Mouse (Mus musculus): ENCODE measurements around the gene Slc29a2. TPM values are rescaled to one million over a fixed set of nuclear protein-coding genes. Genes with fewer than 3 reads are reported as not detected.

The Slc29a2 gene
- polyA plus RNA-seq, 1 experiment from 2014 or later: 8.6 TPM

DNA sequence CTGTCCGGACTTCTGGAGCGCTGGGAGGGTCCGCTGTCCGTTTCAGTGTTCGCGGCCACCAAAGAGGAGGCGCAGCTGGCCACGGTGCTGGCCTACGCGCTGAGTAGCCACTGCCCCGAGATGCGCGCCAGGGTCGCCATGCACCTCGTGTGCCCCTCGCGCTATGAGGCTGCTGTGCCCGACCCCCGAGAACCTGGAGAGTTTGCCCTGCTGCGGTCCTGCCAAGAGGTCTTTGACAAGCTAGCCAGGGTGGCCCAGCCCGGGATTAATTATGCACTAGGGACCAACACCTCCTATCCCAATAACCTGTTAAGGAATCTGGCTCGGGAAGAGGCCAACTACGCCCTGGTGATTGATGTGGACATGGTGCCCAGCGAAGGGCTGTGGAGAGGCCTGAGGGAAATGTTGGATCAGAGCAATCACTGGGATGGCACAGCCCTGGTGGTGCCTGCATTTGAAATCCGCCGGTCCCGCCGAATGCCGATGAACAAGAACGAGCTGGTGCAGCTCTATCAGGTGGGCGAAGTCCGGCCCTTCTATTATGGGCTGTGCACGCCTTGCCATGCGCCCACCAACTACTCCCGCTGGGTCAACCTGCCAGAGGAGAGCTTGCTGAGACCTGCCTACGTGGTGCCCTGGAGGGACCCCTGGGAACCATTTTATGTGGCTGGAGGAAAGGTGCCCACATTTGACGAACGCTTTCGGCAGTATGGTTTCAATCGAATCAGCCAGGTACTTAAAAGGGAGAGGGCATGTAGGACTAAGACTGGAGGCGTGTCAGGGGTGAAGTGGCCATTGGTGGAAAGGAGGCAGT lies 15.8 kb downstream of the Slc29a2 start:
- 15% methylated on average over 41 of the region's 41 CpGs for WGBS
- no peak for DNase-seq (ENCODE audit: low spot score)

DNA sequence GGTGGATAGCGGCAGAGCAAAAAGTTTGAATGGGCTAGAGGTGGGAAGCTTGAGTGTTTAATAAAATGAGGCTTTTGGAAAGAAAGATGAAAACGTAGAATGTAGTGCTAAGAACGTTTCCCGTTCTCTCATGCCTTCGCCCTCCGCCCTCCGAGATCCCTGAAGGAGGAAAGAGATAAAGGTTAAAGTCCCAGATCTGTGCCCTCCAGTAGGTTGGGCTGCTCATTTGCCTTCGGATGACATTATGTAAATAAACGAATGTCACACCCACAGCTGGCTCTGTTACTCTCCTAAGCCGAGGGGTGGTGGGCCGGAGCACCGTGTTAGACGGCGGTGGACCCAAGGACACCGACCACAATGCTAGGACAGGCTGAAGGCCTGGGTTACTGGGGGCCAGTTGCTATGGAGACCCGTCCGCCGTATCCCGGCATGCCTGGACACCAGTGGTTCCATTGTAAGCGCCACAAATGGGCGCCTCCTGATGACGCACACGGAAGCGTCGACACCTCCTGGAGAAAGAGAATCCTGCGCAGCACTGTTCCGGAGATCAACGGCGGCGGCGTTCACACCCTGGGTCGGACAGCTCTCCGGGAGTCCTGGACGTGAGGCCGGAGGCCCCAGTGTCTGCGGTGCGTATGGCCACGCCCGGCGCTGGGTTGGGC lies 17.3 kb downstream of the Slc29a2 start, which contains the start of gene Brms1:
Gene Brms1, plus strand, starts transcription at position 493 of the 662 bp plus-strand sequence.
- 8% methylated on average over 40 of the region's 40 CpGs for whole genome bisulfite sequencing
- peak within 1 kb of the TSS; percentile 95 for H3K4me3 ChIP-seq
- peak; percentile 96 for DNase-seq (ENCODE audit: low spot score)

More for the DNA sequence above, 15.8 kb downstream of the Slc29a2 start:
- peaks cover 9% of the 10 kb centered on the region for H3K27me3 ChIP-seq (ENCODE audit: low read depth, poor library complexity, severe bottlenecking)
- peak overlapping the region; percentile 95 for H3K4me3 ChIP-seq
- H3K36me3 ChIP-seq: peaks cover 19% of the 10 kb centered on the region
- peaks cover 49% of the 10 kb centered on the region for H3K4me1 ChIP-seq
- H3K9me3 ChIP-seq (replicated peaks): no peaks in the 10 kb centered on the region
- H3K27ac ChIP-seq (replicated peaks): peak overlapping the region; percentile 92

DNA sequence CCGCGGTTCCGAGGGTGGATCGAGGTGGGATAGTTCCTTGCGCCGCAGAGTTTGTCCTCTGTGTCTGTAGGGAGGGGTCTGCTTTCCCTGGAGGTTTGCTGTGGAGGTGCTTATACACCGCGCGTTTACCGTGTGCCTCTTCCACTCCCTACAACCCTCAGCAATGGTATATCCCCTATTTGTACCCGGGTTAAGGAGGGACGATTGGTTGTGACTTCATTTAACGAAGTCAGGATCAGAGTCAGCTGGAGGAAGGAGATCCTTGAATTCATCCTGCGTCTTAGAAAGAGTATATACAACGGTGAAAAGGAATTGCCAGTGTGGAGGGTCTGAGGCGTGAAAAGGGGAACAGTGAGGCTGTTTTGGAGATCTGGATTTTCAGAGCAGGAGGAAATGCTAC lies 17.9 kb downstream of the Slc29a2 start:
- Histone ChIP-seq H3K9me3 (replicated peaks) (no peaks in the 10 kb centered on the region), H3K4me3 (peak overlapping the region; percentile 95), H3K36me3 (peaks cover 38% of the 10 kb centered on the region), H3K27ac (replicated peaks) (peak overlapping the region; percentile 83), H3K4me1 (peaks cover 49% of the 10 kb centered on the region), H3K27me3 (ENCODE audit: low read depth, poor library complexity, severe bottlenecking) (peaks cover 9% of the 10 kb centered on the region)
- DNase-seq (ENCODE audit: low spot score): no peak
- WGBS: 3% methylated on average over 16 of the region's 16 CpGs

More for the DNA sequence above, 17.3 kb downstream of the Slc29a2 start, which contains the start of gene Brms1:
- Histone ChIP-seq H3K36me3 (peaks cover 32% of the 10 kb centered on the region), H3K27ac (replicated peaks) (peak within 1 kb of the TSS; percentile 83), H3K27me3 (ENCODE audit: low read depth, poor library complexity, severe bottlenecking) (peaks cover 9% of the 10 kb centered on the region), H3K4me1 (peaks cover 49% of the 10 kb centered on the region), H3K9me3 (replicated peaks) (no peaks in the 10 kb centered on the region)

DNA sequence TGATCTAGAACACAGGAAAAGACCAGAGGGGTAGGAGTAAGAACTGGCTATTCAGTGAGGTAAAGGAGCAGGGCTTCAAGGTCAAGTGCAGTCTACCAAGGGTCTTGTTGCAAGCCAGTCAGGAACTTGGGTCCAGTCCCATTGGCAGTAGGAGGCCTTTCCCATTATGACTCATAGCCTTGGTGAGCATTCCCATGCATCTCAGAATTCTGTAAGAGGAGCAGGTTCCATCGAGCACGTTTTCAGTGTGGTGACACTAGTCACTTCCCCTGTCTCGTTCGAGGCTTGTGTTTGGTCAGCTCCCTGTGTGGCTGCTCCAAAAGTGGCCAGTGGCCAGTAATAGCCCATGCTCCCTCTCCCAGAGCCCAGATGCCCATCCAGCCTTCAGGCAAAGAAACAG lies 21.9 kb downstream of the Slc29a2 start:
- H3K9me3 ChIP-seq (replicated peaks): no peaks in the 10 kb centered on the region
- H3K4me3 ChIP-seq: no peak overlapping the region
- no peak overlapping the region for H3K27ac ChIP-seq (replicated peaks)
- H3K27me3 ChIP-seq (ENCODE audit: low read depth, poor library complexity, severe bottlenecking): peaks cover 6% of the 10 kb centered on the region
- WGBS: 84% methylated on average over 4 of the region's 4 CpGs
- H3K36me3 ChIP-seq: peaks cover 68% of the 10 kb centered on the region
- no peak for DNase-seq (ENCODE audit: low spot score)
- H3K4me1 ChIP-seq: peaks cover 46% of the 10 kb centered on the region

DNA sequence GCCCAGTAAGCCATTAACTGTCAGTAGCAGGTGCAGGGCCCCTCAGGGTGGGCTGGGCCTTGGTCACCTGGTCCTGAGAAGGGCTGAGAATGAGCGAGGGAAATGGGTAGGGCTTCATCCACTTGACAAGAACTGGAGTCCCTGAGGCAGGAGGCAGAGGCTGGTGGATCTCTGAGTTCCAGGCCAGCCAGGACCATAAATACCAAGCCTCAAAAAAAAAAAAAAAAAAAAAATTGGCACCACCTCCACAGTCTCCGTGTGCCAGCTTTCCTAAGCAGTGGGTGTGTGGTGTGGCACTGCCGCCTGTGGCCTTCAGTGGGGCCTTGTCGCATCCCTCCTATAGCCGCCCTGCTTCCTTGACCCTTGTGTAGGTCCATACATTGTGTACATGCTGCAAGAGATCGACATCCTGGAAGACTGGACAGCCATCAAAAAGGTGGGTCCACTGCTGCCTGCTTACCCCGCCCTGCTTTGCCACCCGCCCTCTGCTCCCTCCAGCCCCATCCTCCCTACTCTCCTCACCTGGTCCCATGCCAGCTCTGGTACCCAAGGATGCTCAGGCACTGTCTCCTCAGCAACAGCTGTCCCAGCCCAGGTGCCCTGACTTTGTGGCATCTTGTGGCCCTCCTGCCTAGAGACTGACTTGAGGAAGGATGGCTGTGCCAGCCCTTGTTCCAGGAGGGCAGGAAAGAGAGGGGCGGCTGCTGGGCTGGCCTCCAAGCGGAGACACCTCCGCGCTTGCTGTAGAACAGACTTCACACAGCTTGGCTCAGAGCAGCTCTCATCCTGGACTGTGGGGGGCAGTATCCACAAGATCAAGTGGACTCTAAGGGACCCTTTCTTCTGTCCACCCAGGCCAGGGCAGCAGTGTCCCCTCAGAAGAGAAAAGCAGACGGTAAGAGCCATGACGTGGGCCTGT lies 24.7 kb downstream of the Slc29a2 start:
- no peak overlapping the region for H3K4me3 ChIP-seq
- peaks cover 49% of the 10 kb centered on the region for H3K4me1 ChIP-seq
- no peak for DNase-seq (ENCODE audit: low spot score)
- H3K27me3 ChIP-seq (ENCODE audit: low read depth, poor library complexity, severe bottlenecking): peaks cover 35% of the 10 kb centered on the region
- 82% methylated on average over 14 of the region's 14 CpGs for WGBS
- 0 out of 2 replicates have a peak overlapping the region, but pooled peaks have one; percentile 3 for H3K27ac ChIP-seq (replicated peaks)
- peaks cover 58% of the 10 kb centered on the region for H3K36me3 ChIP-seq
- H3K9me3 ChIP-seq (replicated peaks): no peaks in the 10 kb centered on the region

DNA sequence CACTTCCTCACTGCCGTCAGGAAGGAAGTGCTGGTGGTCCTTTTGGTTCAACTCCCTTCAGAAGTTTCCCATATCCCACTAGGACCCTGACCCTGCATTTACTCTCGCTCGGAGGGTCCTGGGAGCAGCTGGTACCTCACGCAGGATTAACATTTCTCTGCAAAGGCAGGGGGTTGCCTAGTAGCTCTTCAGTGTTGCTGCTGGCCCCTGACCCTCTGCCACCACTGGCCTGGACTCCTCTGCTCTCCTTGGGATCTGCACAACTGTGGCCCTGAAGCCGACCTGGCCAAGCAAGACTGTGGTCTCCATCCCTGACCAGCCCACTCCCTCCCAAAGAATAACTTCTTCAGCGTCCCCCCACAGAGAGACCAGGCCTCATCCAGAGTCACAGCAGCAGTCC lies 25.7 kb downstream of the Slc29a2 start:
- H3K36me3 ChIP-seq: peaks cover 50% of the 10 kb centered on the region
- no peak for DNase-seq (ENCODE audit: low spot score)
- WGBS: 46% methylated on average over 6 of the region's 6 CpGs
- no peak overlapping the region; the same call in 1 of the 2 replicates for H3K27ac ChIP-seq (replicated peaks)
- no peaks in the 10 kb centered on the region for H3K9me3 ChIP-seq (replicated peaks)
- peaks cover 43% of the 10 kb centered on the region for H3K27me3 ChIP-seq (ENCODE audit: low read depth, poor library complexity, severe bottlenecking)
- H3K4me3 ChIP-seq: 0 out of 2 replicates have a peak overlapping the region, but pooled peaks have one; percentile 18
- H3K4me1 ChIP-seq: peaks cover 49% of the 10 kb centered on the region

DNA sequence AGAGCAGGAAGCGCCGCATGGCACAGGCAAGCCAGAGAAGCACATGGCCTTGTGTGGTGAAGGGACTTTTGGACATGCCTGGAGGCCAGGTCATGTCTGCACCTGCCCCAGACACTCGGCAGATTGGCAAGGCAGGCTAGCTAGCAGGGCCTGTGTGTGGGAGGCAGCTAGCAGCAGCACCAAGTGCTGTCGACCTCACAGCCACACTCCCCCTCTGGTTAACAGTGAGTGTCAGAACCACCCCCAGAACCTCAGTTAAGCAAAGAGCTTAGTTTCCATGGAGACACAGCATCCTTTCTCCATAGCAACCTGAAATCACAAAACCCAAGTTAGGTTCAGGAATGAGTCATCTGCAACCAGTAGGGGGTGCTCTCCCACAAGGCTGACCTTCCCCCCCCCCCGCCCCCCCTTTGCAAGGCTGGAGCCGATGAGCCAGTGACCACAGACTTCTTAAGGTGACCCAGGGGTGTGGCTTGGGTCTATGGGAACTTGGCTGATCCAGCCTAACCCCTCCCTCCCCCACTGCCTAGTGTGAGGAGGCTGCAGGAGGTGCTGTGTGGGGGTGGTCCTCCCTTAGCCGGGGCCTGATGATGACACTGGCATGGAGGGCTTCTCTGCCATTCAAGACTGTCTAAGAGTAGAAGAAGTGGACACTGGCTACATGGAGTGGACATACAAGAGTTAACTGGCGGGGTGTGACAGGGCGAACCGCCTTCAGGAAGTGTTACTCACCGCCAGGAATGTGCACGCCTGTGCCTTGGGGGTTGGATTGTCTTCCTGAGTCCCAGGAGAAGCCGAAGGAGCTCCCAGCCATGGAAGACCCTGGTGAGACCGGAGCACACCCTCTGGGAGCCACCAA lies 26.6 kb downstream of the Slc29a2 start, which contains the start of gene Rin1:
Gene Rin1, plus strand, starts transcription at position 435 of the 859 bp plus-strand sequence.
- DNase-seq (ENCODE audit: low spot score): peak; percentile 79
- H3K4me1 ChIP-seq: peaks cover 49% of the 10 kb centered on the region
- peaks cover 44% of the 10 kb centered on the region for H3K36me3 ChIP-seq
- H3K9me3 ChIP-seq (replicated peaks): no peaks in the 10 kb centered on the region
- H3K4me3 ChIP-seq: peak within 1 kb of the TSS; percentile 36
- peak within 1 kb of the TSS; percentile 63 for H3K27ac ChIP-seq (replicated peaks)
- H3K27me3 ChIP-seq (ENCODE audit: low read depth, poor library complexity, severe bottlenecking): peaks cover 51% of the 10 kb centered on the region
- 15% methylated on average over 13 of the region's 14 CpGs for WGBS

DNA sequence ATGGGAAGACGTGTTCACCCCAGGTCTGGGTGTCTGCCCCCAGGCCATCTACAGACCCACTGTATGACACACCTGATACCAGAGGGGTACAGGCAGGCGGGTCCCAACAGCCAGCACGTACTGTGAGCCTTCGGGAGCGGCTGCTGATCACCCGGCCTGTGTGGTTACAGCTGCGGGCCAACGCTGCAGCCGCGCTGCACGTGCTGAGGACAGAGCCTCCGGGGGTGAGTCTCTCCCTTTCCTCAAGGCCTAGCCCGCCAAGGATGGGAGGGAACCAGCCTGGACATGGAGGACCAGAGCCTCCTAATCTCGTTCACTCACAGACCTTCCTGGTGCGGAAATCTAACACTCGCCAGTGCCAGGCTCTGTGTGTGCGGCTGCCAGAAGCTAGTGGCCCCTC lies 27.4 kb downstream of the Slc29a2 start:
- Histone ChIP-seq H3K27me3 (ENCODE audit: low read depth, poor library complexity, severe bottlenecking) (peaks cover 54% of the 10 kb centered on the region), H3K4me3 (peak overlapping the region; percentile 36)
- WGBS: 5% methylated on average over 17 of the region's 17 CpGs

DNA sequence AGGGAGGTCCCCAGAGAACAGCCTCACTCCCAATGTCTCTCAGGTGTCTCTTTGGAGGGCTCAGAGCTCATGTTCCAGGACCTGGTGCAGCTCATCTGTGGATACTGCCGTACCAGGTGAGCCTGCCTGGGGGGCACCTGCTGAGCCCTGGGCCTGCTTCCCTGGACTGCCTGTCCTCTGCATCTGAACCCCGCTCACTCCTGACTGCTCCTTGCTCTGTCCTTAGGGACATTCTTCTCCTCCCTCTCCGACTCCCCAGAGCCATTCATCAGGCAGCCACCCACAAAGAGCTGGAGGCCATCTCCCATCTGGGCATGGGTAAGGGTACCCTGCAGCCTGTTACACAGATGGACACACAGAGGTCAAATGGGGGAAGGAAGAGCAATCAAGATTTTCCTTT lies 27.9 kb downstream of the Slc29a2 start:
- H3K9me3 ChIP-seq (replicated peaks): no peaks in the 10 kb centered on the region
- H3K4me3 ChIP-seq: peak overlapping the region; percentile 36
- peaks cover 54% of the 10 kb centered on the region for H3K4me1 ChIP-seq
- peaks cover 32% of the 10 kb centered on the region for H3K36me3 ChIP-seq
- peaks cover 57% of the 10 kb centered on the region for H3K27me3 ChIP-seq (ENCODE audit: low read depth, poor library complexity, severe bottlenecking)
- 41% methylated on average over 3 of the region's 3 CpGs for WGBS
- DNase-seq (ENCODE audit: low spot score): no peak
- H3K27ac ChIP-seq (replicated peaks): peak overlapping the region; percentile 63

More for the DNA sequence above, 27.4 kb downstream of the Slc29a2 start:
- H3K9me3 ChIP-seq (replicated peaks): no peaks in the 10 kb centered on the region
- peak overlapping the region; percentile 63 for H3K27ac ChIP-seq (replicated peaks)
- peaks cover 49% of the 10 kb centered on the region for H3K4me1 ChIP-seq
- DNase-seq (ENCODE audit: low spot score): no peak
- H3K36me3 ChIP-seq: peaks cover 36% of the 10 kb centered on the region

DNA sequence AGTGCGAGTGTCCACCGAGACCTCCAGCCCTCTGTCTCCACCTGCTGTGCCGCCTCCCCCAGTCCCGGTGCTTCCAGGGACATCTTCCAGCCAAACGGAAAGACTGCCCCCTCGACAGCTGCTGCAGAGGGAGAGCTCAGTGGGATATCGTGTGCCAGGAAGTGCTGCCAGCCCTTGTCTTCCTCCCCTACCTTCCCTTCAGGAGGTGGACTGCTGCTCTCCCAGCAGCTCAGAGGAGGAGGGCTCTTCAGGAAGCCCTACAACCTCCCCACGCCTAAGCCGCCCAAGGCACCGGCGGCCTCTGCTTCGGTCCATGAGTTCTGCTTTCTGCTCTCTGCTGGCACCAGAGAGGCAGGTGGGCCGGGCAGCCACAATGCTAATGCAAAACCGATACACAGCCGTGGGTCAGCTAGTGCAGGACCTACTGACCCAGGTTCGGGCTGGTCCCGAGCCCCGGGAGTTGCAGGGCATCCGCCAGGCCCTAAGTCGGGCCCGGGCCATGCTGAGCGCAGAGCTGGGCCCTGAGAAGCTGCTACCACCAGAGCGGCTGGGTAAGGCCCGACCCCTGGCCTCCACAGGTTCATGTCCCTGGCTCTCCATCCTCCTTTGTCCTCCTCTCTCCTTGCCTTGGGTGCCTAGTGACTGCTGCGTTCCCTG lies 28.6 kb downstream of the Slc29a2 start:
- H3K27me3 ChIP-seq (ENCODE audit: low read depth, poor library complexity, severe bottlenecking): peaks cover 64% of the 10 kb centered on the region
- peaks cover 24% of the 10 kb centered on the region for H3K36me3 ChIP-seq
- DNase-seq (ENCODE audit: low spot score): no peak
- peaks cover 54% of the 10 kb centered on the region for H3K4me1 ChIP-seq
- H3K4me3 ChIP-seq: peak overlapping the region; percentile 19
- H3K9me3 ChIP-seq (replicated peaks): no peaks in the 10 kb centered on the region
- 0 out of 2 replicates have a peak overlapping the region, but pooled peaks have one; percentile 7 for H3K27ac ChIP-seq (replicated peaks)
- WGBS: 23% methylated on average over 25 of the region's 25 CpGs

DNA sequence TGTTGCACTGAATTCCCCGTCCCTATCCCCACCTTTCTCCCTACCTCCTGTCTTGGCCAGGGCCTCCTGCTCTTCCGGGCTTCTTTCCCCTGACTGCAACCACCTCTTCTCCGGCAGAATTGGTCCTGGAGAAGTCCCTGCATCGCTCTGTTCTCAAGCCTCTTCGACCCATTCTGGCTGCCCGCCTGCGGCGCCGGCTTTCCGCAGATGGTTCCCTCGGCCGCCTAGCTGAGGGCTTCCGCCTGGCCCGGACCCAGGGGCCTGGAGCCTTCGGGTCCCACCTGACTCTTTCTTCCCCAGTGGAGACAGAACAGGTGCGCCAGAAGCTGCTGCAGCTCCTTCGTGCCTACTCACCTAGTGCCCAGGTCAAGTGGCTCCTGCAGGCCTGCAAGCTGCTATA lies 29.2 kb downstream of the Slc29a2 start:
- H3K27me3 ChIP-seq (ENCODE audit: low read depth, poor library complexity, severe bottlenecking): peaks cover 70% of the 10 kb centered on the region

More for the DNA sequence above, 29.2 kb downstream of the Slc29a2 start:
- DNase-seq (ENCODE audit: low spot score): no peak
- Histone ChIP-seq H3K4me1 (peaks cover 55% of the 10 kb centered on the region), H3K27ac (replicated peaks) (no peak overlapping the region), H3K4me3 (peak overlapping the region; percentile 19; the same call in 1 of the 2 replicates), H3K9me3 (replicated peaks) (no peaks in the 10 kb centered on the region), H3K36me3 (peaks cover 18% of the 10 kb centered on the region)
- WGBS: 63% methylated on average over 17 of the region's 17 CpGs
